Mouse (Mus musculus): ENCODE results near the gene Slc22a4. TPM values are rescaled to one million over a fixed set of nuclear protein-coding genes. Genes with fewer than 3 reads are reported as not detected.

Gene Slc22a4
- total and polyA plus RNA-seq, 3 experiments: 5.1 to 5.6 (median 5.5) TPM

DNA sequence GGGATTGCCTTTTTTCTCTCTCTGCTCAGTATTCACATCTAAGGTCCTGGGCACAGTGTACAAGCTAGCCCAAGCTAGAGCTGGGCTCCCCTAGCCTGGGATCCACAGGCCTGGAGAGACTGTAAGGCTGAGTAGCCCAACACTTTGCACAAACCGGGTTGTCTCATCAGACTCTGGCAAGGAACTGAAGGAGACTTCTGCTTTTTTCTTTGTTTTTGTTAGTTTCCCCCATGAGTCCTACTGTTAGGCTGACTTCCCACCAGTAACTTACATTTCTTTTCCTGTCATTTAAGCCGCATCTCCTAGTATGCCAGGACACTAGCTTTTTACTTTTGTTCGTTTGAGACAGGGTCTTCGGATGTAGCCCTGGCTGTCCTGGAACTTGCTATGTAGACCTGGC is 1.1 kb upstream of the Slc22a4 start:
- Histone ChIP-seq H3K36me3 (ENCODE audit: control insufficient read depth, insufficient read depth, low read length) (no peaks in the 10 kb centered on the region), H3K27ac (peak overlapping the region; percentile 90), H3K27me3 (ENCODE audit: control insufficient read depth, insufficient read depth, low read length) (no peaks in the 10 kb centered on the region), H3K4me1 (ENCODE audit: control insufficient read depth, insufficient read depth, low read length) (peaks cover 6% of the 10 kb centered on the region), H3K4me3 (peak overlapping the region; percentile 43), H3K9ac (ENCODE audit: low read depth, low read length) (peak overlapping the region; percentile 64), H3K79me2 (replicated peaks; ENCODE audit: control insufficient read depth, insufficient read depth, low read length) (no peaks in the 10 kb centered on the region)
- intact Hi-C loops (cut with DNase I): loop anchor here (2.0 kb wide), 1 partner anchor 26 kb away; no protein-coding TSS in a partner anchor
- no peak for DNase-seq
- no peak for TF ChIP-seq CTCF (IDR thresholded peaks at IDR 0.05)
- 0 out of 2 replicates have a peak, but pooled peaks have one; percentile 19 for TF ChIP-seq POLR2A (IDR thresholded peaks at IDR 0.05; ENCODE audit: insufficient read depth, low read depth, low read length)
- WGBS: 69% methylated on average over 4 of the region's 4 CpGs

GRCm38 (mm10) chr11:54027131-54028043 is 503 bp downstream of the Slc22a4 start:
- TF ChIP-seq POLR2A (IDR thresholded peaks at IDR 0.05; ENCODE audit: insufficient read depth, low read depth, low read length) (no peak), EP300 (IDR thresholded peaks at IDR 0.05; ENCODE audit: insufficient read depth, low read depth, low read length) (no peak), CTCF (IDR thresholded peaks at IDR 0.05) (no peak)
- Histone ChIP-seq H3K79me2 (replicated peaks; ENCODE audit: control insufficient read depth, insufficient read depth, low read length) (no peaks in the 10 kb centered on the region), H3K36me3 (ENCODE audit: control insufficient read depth, insufficient read depth, low read length) (no peaks in the 10 kb centered on the region), H3K4me1 (ENCODE audit: control insufficient read depth, insufficient read depth, low read length) (peaks cover 6% of the 10 kb centered on the region), H3K4me3 (peak overlapping the region; percentile 43), H3K27me3 (ENCODE audit: control insufficient read depth, insufficient read depth, low read length) (no peaks in the 10 kb centered on the region), H3K9ac (ENCODE audit: low read depth, low read length) (peak overlapping the region; percentile 31; the same call in 1 of the 2 replicates), H3K27ac (no peak overlapping the region; the same call in 1 of the 2 replicates)
- WGBS: 25% methylated on average over 31 of the region's 31 CpGs
- intact Hi-C loops (cut with DNase I): loop anchor here (2.0 kb wide), 1 partner anchor 25 kb away; no protein-coding TSS in a partner anchor
- DNase-seq: no peak

- no peaks in the 10 kb centered on the region for H3K36me3 ChIP-seq (ENCODE audit: control insufficient read depth, insufficient read depth, low read length)
- H3K9ac ChIP-seq (ENCODE audit: low read depth, low read length): no peak overlapping the region
- H3K27me3 ChIP-seq (ENCODE audit: control insufficient read depth, insufficient read depth, low read length): no peaks in the 10 kb centered on the region
- H3K4me3 ChIP-seq: no peak overlapping the region
- DNase-seq: no peak
- no peak overlapping the region for H3K27ac ChIP-seq
- intact Hi-C loops (cut with DNase I): no loop called here
- H3K79me2 ChIP-seq (replicated peaks; ENCODE audit: control insufficient read depth, insufficient read depth, low read length): no peaks in the 10 kb centered on the region
- peaks cover 6% of the 10 kb centered on the region for H3K4me1 ChIP-seq (ENCODE audit: control insufficient read depth, insufficient read depth, low read length)
- WGBS: 57% methylated on average over 1 of the region's 1 CpGs
- TF ChIP-seq POLR2A (IDR thresholded peaks at IDR 0.05; ENCODE audit: insufficient read depth, low read depth, low read length) (no peak), CTCF (IDR thresholded peaks at IDR 0.05) (no peak), EP300 (IDR thresholded peaks at IDR 0.05; ENCODE audit: insufficient read depth, low read depth, low read length) (no peak)
Observed at GRCm38 (mm10) chr11:54026491-54027041, 1.3 kb downstream of the Slc22a4 start.

DNA sequence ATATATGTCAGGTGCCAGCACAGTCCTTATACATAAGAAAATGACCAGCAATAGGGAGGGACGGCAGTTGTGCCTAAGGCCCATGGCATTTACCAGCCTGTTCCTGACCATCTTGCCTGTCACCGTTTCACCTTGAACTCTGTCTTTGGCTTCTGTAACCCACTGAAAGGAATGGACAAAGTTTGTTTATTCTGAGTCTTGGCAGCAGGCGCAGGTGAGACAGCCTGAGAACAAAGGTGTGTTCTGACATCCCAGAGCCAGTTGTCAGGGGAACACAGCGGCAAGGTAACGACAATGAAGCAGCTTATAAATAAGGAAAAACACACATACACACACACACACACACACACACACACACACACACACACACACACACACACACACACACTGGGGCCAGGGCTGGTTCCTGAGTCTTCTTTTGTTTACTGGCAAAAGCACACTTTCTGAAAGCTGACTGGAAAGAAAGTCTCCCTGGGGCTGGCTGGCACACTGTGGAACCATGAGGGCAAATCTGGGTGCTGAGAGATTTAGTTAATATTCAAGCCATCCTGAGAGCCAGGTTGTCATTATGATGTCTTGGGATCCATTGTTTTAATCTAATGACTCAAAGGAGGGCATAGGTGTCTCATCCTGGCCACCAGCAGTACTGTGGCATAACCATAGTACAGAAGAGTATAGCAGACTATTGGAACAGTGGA is 6.3 kb downstream of the Slc22a4 start:
- H3K79me2 ChIP-seq (replicated peaks; ENCODE audit: control insufficient read depth, insufficient read depth, low read length): no peaks in the 10 kb centered on the region
- 93% methylated on average over 5 of the region's 5 CpGs for WGBS
- no peak for TF ChIP-seq POLR2A (IDR thresholded peaks at IDR 0.05; ENCODE audit: insufficient read depth, low read depth, low read length)
- no peak for TF ChIP-seq EP300 (IDR thresholded peaks at IDR 0.05; ENCODE audit: insufficient read depth, low read depth, low read length)
- no peak for TF ChIP-seq CTCF (IDR thresholded peaks at IDR 0.05)
- intact Hi-C loops (cut with DNase I): no loop called here
- H3K36me3 ChIP-seq (ENCODE audit: control insufficient read depth, insufficient read depth, low read length): no peaks in the 10 kb centered on the region
- no peak overlapping the region for H3K9ac ChIP-seq (ENCODE audit: low read depth, low read length)
- no peak for DNase-seq
- H3K4me1 ChIP-seq (ENCODE audit: control insufficient read depth, insufficient read depth, low read length): no peaks in the 10 kb centered on the region
- no peak overlapping the region for H3K4me3 ChIP-seq
- H3K27me3 ChIP-seq (ENCODE audit: control insufficient read depth, insufficient read depth, low read length): no peaks in the 10 kb centered on the region
- no peak overlapping the region for H3K27ac ChIP-seq

DNA sequence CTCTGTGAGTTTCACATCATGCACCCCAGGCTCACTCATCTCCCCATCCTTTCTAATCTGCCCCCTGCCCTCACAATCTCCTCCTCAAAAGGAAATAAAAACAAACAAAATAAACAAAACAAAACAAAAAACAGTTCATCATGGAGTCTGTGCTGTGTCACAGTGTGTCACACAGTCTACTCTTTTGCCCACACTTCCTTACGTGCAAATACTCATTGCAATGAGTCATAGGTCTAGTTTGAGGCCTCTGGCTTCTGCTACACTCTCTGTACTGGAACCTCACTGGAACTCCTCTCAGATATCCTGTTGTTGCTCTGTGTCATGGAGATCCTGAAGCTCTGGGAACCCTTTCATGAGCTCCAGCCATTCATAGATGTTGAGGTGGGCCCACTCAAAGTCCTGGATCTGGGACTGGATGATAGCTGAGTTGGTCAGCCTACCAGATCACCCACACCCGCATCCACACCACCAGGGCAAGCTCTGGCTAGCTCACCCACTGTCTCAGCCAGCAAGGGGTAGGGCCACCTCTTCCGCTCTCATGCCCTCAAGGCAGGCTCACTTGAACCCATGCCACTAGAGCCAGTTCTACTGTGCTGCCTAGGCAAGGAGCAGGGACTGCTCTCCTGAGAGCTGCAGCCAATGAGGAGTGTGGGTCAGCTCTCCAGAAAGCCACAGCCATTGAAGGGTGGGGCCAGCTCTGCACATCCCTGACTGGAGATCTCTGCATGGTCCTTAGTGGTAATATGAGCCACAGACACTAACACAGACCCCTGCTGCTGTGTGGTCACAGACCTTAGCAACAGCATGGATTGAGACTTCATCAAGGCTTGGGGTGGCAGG is 8.8 kb downstream of the Slc22a4 start:
- 77% methylated on average over 3 of the region's 3 CpGs for WGBS
- H3K4me1 ChIP-seq (ENCODE audit: control insufficient read depth, insufficient read depth, low read length): no peaks in the 10 kb centered on the region
- H3K9ac ChIP-seq (ENCODE audit: low read depth, low read length): no peak overlapping the region
- no peak overlapping the region for H3K27ac ChIP-seq
- H3K4me3 ChIP-seq: no peak overlapping the region
- H3K79me2 ChIP-seq (replicated peaks; ENCODE audit: control insufficient read depth, insufficient read depth, low read length): no peaks in the 10 kb centered on the region
- no peaks in the 10 kb centered on the region for H3K27me3 ChIP-seq (ENCODE audit: control insufficient read depth, insufficient read depth, low read length)
- no peak for DNase-seq
- no peaks in the 10 kb centered on the region for H3K36me3 ChIP-seq (ENCODE audit: control insufficient read depth, insufficient read depth, low read length)
- intact Hi-C loops (cut with DNase I): no loop called here
- no peak for TF ChIP-seq POLR2A (IDR thresholded peaks at IDR 0.05; ENCODE audit: insufficient read depth, low read depth, low read length)
- TF ChIP-seq EP300 (IDR thresholded peaks at IDR 0.05; ENCODE audit: insufficient read depth, low read depth, low read length): no peak
- TF ChIP-seq CTCF (IDR thresholded peaks at IDR 0.05): no peak
